Mouse (Mus musculus): ENCODE measurements around the gene Wipf2.

GRCm38 (mm10) chr11:98930127-98930601 lies 66.7 kb downstream of the Wipf2 start:
- no peak for TF ChIP-seq TAL1 (conservative IDR thresholded peaks at IDR 0.05; ENCODE audit: low read depth, low read length)
- no peak for TF ChIP-seq GATA1 (IDR thresholded peaks at IDR 0.05; ENCODE audit: borderline replicate concordance, low read length)
- no peak for TF ChIP-seq CTCF (IDR thresholded peaks at IDR 0.05; ENCODE audit: low read depth, low read length)
- no peak for TF ChIP-seq POLR2AphosphoS5 (IDR thresholded peaks at IDR 0.05; ENCODE audit: insufficient replicate concordance, low read depth, low read length)

Measured in G1E (cell line).